Mouse (Mus musculus) myocyte (in vitro differentiated cells): ENCODE results near the gene Cep85l.

Experiments used
- E2F4 ChIP-seq: IDR thresholded peaks from one replicate; pipeline ENCODE4 v1.6.1; 2011; ENCODE audit warnings: mild to moderate bottlenecking, control low read depth, moderate library complexity; ENCODE audit not compliant: insufficient read depth
- MAX ChIP-seq: IDR thresholded peaks from one replicate; pipeline ENCODE4 v1.6.1; 2011; ENCODE audit warnings: low read depth, mild to moderate bottlenecking, control low read depth
- POLR2A ChIP-seq: IDR thresholded peaks from one replicate; pipeline ENCODE4 v1.6.1; 2011; ENCODE audit warnings: low read depth, mild to moderate bottlenecking, control low read depth, moderate library complexity; ENCODE audit not compliant: insufficient read length
- TCF12 ChIP-seq: IDR thresholded peaks from one replicate; pipeline ENCODE4 v1.6.1; 2011; ENCODE audit warnings: mild to moderate bottlenecking, control low read depth; ENCODE audit not compliant: poor library complexity, insufficient read depth, severe bottlenecking
- USF1 ChIP-seq: IDR thresholded peaks from one replicate; pipeline ENCODE4 v1.6.1; 2011; ENCODE audit warnings: low read depth, mild to moderate bottlenecking, control low read depth, moderate library complexity

- TF ChIP-seq POLR2A (no peak), MAX (no peak), USF1 (no peak), E2F4 (no peak), TCF12 (no peak)
Measured at GRCm38 (mm10) chr10:53285147-53285546, 94.6 kb downstream of the Cep85l start.
